Mouse (Mus musculus) central nervous system, embryonic 18 days (tissue): ENCODE data around the gene Atp6v0d1. TPM values are rescaled to one million over a fixed set of nuclear protein-coding genes. Genes with fewer than 3 reads are reported as not detected.

Experiments used
- polyA plus RNA-seq: library from polyadenylated mRNA; depleted of rRNA; stranded (reverse); fragments of >200 nt; gene quantifications from 2 replicates; pipeline ENCODE4 v1.2.3, GENCODE M21; 2012; rRNA removed

Gene Atp6v0d1
- polyA plus RNA-seq = 254 and 273 TPM in 2 replicates

GRCm38 (mm10) chr8:105565952-105566702, at the start of gene Atp6v0d1:
TSS of gene Atp6v0d1 (minus strand) at chr8:105566047.

GRCm38 (mm10) chr8:105604804-105605381, 39.0 kb upstream of the Atp6v0d1 start, which contains the start of gene Ripor1:
TSS of gene Ripor1 (plus strand) at chr8:105605255.

GRCm38 (mm10) chr8:105518436-105519313, 47.2 kb downstream of the Atp6v0d1 start, which contains the start of gene Hsd11b2:
TSS of gene Hsd11b2 (plus strand) at chr8:105518755.

GRCm38 (mm10) chr8:105496439-105497180, 69.2 kb downstream of the Atp6v0d1 start, which contains the start of gene Zdhhc1:
TSS of gene Zdhhc1 (minus strand) at chr8:105496902.

Other genes starting within 250 kb of the Atp6v0d1 start
- 1.2 and 1.4 TPM in 2 replicates for gene Lrrc29, start 239.8 kb downstream of the Atp6v0d1 start, polyA plus RNA-seq
- 119 and 132 TPM in 2 replicates for gene Tmem208, start 239.7 kb downstream of the Atp6v0d1 start, polyA plus RNA-seq
- 3.7 and 4.6 TPM in 2 replicates for gene Fhod1, start 218.1 kb downstream of the Atp6v0d1 start, polyA plus RNA-seq
- 59.2 and 61.5 TPM in 2 replicates for gene Slc9a5, start 217.2 kb downstream of the Atp6v0d1 start, polyA plus RNA-seq
- gene Plekhg4, start 192.8 kb downstream of the Atp6v0d1 start, polyA plus RNA-seq = 14.5 and 17.4 TPM in 2 replicates
- 0.04 and 0.09 TPM in 2 replicates for gene Kctd19, start 152.5 kb downstream of the Atp6v0d1 start, polyA plus RNA-seq
- gene Lrrc36, start 152.5 kb downstream of the Atp6v0d1 start, polyA plus RNA-seq = 0.47 and 0.82 TPM in 2 replicates
- gene Tppp3, start 94.5 kb downstream of the Atp6v0d1 start, polyA plus RNA-seq = 99.4 and 162 TPM in 2 replicates
- gene Zdhhc1, start 69.1 kb downstream of the Atp6v0d1 start, polyA plus RNA-seq = 38.3 and 39.3 TPM in 2 replicates
- 0.85 and 3.1 TPM in 2 replicates for gene Hsd11b2, start 47.3 kb downstream of the Atp6v0d1 start, polyA plus RNA-seq
- 28.1 and 32.8 TPM in 2 replicates for gene Ripor1, start 39.2 kb upstream of the Atp6v0d1 start, polyA plus RNA-seq
- gene Ctcf, start 70.5 kb upstream of the Atp6v0d1 start, polyA plus RNA-seq = 38.3 and 40.0 TPM in 2 replicates
- 0.79 and 0.87 TPM in 2 replicates for gene Agrp, start 71.3 kb upstream of the Atp6v0d1 start, polyA plus RNA-seq
- gene Carmil2, start 120.2 kb upstream of the Atp6v0d1 start, polyA plus RNA-seq = 21.1 TPM in 2 replicates
- gene Acd, start 135.1 kb upstream of the Atp6v0d1 start, polyA plus RNA-seq = 53.7 and 57.3 TPM in 2 replicates
- 50.9 and 51.0 TPM in 2 replicates for gene Pard6a, start 135.1 kb upstream of the Atp6v0d1 start, polyA plus RNA-seq
- 0.12 and 0.31 TPM in 2 replicates for gene 4933405L10Rik, start 141.6 kb upstream of the Atp6v0d1 start, polyA plus RNA-seq
- 22.4 and 25.1 TPM in 2 replicates for gene Enkd1, start 142.2 kb upstream of the Atp6v0d1 start, polyA plus RNA-seq
- 51.6 and 57.3 TPM in 2 replicates for gene Gfod2, start 192.6 kb upstream of the Atp6v0d1 start, polyA plus RNA-seq